Mouse (Mus musculus): Measurements from ENCODE around the gene Syngr2.

- TF ChIP-seq SIN3A (IDR thresholded peaks at IDR 0.05; ENCODE audit: low read length) (no peak), CTCF (IDR thresholded peaks at IDR 0.05 in 2 of 3, conservative IDR thresholded peaks at IDR 0.05 in 1 of 3; ENCODE audit: control insufficient read depth in 1 of 3, insufficient read depth in 1 of 3, low read depth in 2 of 3, low read length in 3 of 3, poor library complexity in 1 of 3, severe bottlenecking in 1 of 3) (no peak)
These were observed 44.1 kb upstream of the Syngr2 start for GRCm38 (mm10) chr11:117765361-117765760.

All from MEL (cell line).